Mouse (Mus musculus) heart, postnatal 36 days (tissue): ENCODE measurements at regions not wholly inside any gene's neighbourhood (a gene's known extent, or its start where the extent isn't known, plus 50 kb on each side); places are given as distances from the start of the nearest gene placed in this dataset.

Experiments
- DNase-seq, 2 experiments: peaks; one replicate each; pipeline ENCODE4 v3.0.0; 2021 to 2022
- intact Hi-C: fragments of 180-260 bp; cut with DNase I; formaldehyde crosslinking; loops from one replicate; pipeline ENCODE4 v1.15.1; 2025

GRCm38 (mm10) chr12:4542191-4542590 lies 50.2 kb upstream of the Itsn2 start:
- no peak for DNase-seq
- intact Hi-C loops, result loop anchor here (10.0 kb wide), 1 partner anchor 217 kb away; no protein-coding TSS in a partner anchor

- intact Hi-C loops, result no loop called here
These were observed 57.3 kb upstream of the Ncoa1 start for GRCm38 (mm10) chr12:4534252-4534651.

GRCm38 (mm10) chr12:4533710-4534109 lies 56.7 kb upstream of the Ncoa1 start:
- intact Hi-C loops, result no loop called here

More at GRCm38 (mm10) chr12:4534252-4534651, 57.3 kb upstream of the Ncoa1 start:
- DNase-seq, result no peak

GRCm38 (mm10) chr12:4532707-4533106 lies 55.7 kb upstream of the Ncoa1 start:
- no peak for DNase-seq
- intact Hi-C loops, result no loop called here

More at GRCm38 (mm10) chr12:4533710-4534109, 56.7 kb upstream of the Ncoa1 start:
- no peak for DNase-seq

- intact Hi-C loops, result no loop called here
- no peak for DNase-seq
These were observed 50.0 kb upstream of the Ncoa1 start for GRCm38 (mm10) chr12:4527027-4527426.
